Mouse (Mus musculus): ENCODE results near the gene Mtss1l.
"Not testable (repeated sequence)": the region's sequence is repeated elsewhere in the genome, so short reads cannot be mapped to it uniquely, and the experiment has no call there.

Mtss1l gene

GRCm38 (mm10) chr8:110776335-110776734 is 55.1 kb downstream of the Mtss1l start:
- no peak for DNase-seq (ENCODE audit: low spot score in 2 of 2)

DNA sequence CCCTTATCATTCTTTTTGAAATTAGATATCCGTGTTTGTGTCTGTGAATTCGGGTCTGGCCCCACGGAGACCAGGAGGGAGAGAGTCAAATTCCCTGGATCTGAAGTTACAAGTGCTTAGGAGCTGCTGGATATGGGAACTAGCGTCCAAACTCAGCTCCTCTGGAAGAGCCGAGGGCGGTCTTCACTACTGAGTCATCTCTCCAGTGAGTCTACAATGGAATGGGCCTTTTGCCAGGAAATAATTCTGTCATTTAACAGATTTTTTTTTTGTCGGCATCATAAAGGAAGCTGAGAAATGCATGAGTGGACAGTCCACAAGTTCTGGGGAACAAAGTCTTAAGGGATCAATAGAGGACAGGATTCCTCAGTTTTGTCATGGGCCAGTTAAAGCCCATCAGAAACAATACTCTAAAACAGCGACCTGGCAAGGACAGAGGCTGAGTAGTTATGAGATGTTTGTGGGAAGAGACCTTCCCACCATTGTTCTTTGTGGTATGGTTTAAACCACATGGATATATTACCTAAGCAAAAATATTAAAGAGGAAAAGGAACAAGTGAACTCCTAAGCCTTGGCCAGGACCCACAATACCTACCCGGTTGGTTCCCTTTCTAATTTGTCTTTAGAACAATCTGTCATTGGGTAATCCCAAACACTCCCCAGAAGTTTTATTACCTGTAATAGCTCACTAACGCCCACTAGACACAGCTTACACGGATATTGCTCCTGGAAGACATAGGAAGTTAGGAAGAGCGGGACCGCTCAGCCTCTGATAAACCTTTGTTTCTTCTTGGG is 58.8 kb downstream of the Mtss1l start:
- DNase-seq (ENCODE audit: low spot score in 2 of 2) = peak in 1 of 2 experiments; percentile 33

DNA sequence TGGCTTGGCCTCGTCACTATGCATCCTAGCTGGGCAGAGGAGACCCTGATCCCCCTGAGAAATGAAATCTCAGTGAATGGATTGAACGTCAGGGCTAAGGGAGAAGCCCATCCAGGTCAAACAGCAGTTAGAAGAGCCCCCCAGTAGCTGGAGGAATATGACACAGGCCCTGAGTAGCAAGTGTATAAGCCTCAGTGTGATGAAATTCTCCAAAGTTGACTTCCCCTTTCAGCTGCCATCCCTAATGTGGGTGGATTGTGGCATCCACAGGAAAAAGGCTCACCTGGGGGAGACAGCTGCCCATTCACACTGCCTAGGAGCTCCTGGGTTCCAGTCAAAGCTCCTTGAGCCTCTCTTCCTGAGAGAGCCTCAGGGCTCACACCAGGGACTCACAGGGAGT is 64.1 kb downstream of the Mtss1l start:
- no peak for DNase-seq (ENCODE audit: low spot score in 2 of 2)

DNA sequence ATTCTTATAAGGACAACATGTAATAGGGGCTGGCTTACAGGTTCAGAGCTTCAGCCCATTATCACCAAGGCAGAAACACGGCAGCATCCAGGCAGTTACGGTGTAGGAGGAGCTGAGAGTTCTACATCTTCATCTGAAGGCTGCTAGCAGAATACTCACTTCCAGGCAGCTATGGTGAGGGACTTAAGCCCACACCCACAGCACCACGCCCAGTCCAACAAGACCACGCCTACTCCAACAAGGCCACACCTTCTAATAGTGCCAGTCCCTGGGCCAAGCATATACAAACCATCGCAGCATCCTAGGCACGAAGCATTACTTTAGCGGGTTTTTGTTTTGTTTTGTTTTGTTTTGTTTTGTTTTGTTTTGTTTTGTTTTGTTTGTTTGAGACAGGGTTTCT is 65.2 kb downstream of the Mtss1l start:
- not testable (repeated sequence) for DNase-seq (ENCODE audit: low spot score in 2 of 2)

GRCm38 (mm10) chr8:110786934-110787333 is 65.7 kb downstream of the Mtss1l start:
- DNase-seq (ENCODE audit: low spot score in 2 of 2) = no peak

GRCm38 (mm10) chr8:110787411-110787954 is 66.2 kb downstream of the Mtss1l start:
- DNase-seq (ENCODE audit: low spot score in 2 of 2) = no peak

DNA sequence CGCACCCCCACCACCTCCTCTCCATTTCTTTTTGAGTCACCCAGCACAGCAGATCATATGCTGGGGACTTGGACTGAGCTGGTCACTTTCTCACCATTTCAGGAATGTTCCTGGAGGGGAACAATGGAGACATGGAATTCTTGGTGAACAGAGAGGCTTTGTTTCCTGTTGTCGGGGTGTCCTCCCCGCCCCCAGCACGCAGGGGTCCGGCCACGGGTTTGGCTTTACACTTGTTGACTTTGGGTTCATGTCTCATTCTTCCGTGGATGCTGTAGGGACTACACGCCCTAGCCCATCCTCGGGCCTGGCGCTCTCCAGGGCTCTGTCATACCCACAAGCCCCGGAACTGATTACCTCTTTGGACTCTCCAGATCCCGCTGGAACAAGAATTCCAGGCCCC is 67.7 kb downstream of the Mtss1l start:
- DNase-seq (ENCODE audit: low spot score in 2 of 2) = no peak

DNA sequence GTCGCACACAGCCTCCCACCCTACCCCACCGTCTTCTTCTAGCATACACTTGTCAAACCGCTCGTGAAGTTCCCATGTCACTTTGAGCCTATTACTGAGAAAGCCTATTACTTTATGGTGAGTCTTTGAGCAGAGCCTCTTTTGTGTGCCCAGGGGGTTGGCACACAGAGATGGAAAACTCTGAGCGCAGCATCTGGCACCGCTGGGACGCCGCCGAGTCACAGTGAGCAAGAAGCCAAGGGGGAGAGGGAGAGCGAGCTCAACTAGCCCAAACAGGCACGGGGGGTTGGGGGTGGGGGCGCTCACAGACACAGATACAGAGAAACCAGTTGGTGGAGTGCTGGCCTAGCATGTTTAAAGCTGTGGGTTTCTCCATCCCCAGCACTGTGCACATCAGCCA is 68.3 kb downstream of the Mtss1l start:
- no peak for DNase-seq (ENCODE audit: low spot score in 2 of 2)

- DNase-seq (ENCODE audit: low spot score in 2 of 2) = no peak
These were observed 69.0 kb downstream of the Mtss1l start for GRCm38 (mm10) chr8:110790270-110790669.

Data from right cerebral cortex, postnatal 36 days (tissue).